24 mouse cellular contexts compared by ENCODE assay signal in the genomic region with DNA sequence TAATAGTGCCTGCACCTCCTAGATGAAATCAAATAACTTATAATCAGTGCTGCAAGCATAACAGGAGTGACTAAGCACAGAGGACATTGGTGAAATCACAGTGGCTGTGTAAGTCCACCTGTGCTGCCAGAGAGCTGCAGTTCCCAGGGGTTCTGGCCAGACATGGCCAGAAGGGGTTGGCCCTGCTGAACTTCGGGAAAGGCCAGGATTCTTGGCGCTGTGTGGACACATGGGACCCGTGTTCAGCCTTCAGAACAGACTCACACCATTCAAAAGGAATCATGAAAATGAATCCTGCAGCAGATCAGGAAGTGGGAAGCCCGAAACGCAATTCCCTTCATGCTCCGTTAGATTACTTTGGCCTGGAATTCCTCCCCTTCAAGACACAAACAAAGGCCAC.
DNase-seq lines count a peak whose midpoint lies in the region; ATAC-seq and TF ChIP-seq lines count a peak whose summit lies in the region.
"Had no signal": no experiment of that assay in that cellular context is flagged by ENCODE, and none has a peak within 500 bp of the region (broad histone marks: within the 10 kb centered on the region; RNA-seq: fewer than 3 reads in every experiment).

No protein-coding gene starts in this region.

- no peaks in the 10 kb centered on the region for H3K9me3 ChIP-seq in heart, embryonic 10.5 days
- H3K9me3 ChIP-seq in heart, embryonic 12.5 days (replicated peaks), result no peaks in the 10 kb centered on the region
- no peaks in the 10 kb centered on the region for H3K9me3 ChIP-seq in midbrain, embryonic 11.5 days (ENCODE audit: control insufficient read depth, low read length)
- H3K9me3 ChIP-seq in midbrain, embryonic 16.5 days (replicated peaks; ENCODE audit: control insufficient read depth, low read length, poor library complexity, severe bottlenecking), result no peaks in the 10 kb centered on the region
- H3K9me3 ChIP-seq: embryonic facial prominence, embryonic 10.5 days; embryonic facial prominence, embryonic 13.5 days; forebrain, embryonic 12.5 days; forebrain, embryonic 15.5 days; heart, embryonic 13.5 days; hindbrain, embryonic 12.5 days; hindbrain, embryonic 15.5 days had no signal

- H3K4me1 ChIP-seq in heart, embryonic 10.5 days, result 0 out of 2 replicates have a peak, but pooled peaks cover 7% of the 10 kb centered on the region
- peaks cover 14% of the 10 kb centered on the region; the same call in 1 of the 2 replicates for H3K4me1 ChIP-seq in heart, embryonic 12.5 days (replicated peaks)
- no peaks in the 10 kb centered on the region for H3K4me1 ChIP-seq in midbrain, embryonic 11.5 days (ENCODE audit: control insufficient read depth, insufficient read depth, low read length)
- H3K4me1 ChIP-seq in midbrain, embryonic 16.5 days (ENCODE audit: control insufficient read depth, insufficient read depth, low read length), result no peaks in the 10 kb centered on the region
- H3K4me1 ChIP-seq: embryonic facial prominence, embryonic 13.5 days; forebrain, embryonic 12.5 days; forebrain, embryonic 15.5 days; hindbrain, embryonic 12.5 days; hindbrain, embryonic 15.5 days had no signal

- no peak for ATAC-seq in heart, embryonic 12.5 days (ENCODE audit: insufficient number of reproducible peaks, low FRiP score)
- no peak for ATAC-seq in midbrain, embryonic 11.5 days (ENCODE audit: low FRiP score)
- ATAC-seq in midbrain, embryonic 16.5 days, result no peak
- ATAC-seq: CD4-positive, CD25-positive, alpha-beta regulatory T cell, adult 4 months; forebrain, embryonic 15.5 days; intestine, postnatal 0 days had no signal

- H3K27me3 ChIP-seq in heart, embryonic 10.5 days (ENCODE audit: insufficient read depth, poor library complexity, severe bottlenecking), result peaks cover 32% of the 10 kb centered on the region
- peaks cover 3% of the 10 kb centered on the region for H3K27me3 ChIP-seq in heart, embryonic 12.5 days (replicated peaks)
- H3K27me3 ChIP-seq in midbrain, embryonic 11.5 days (ENCODE audit: control insufficient read depth, insufficient read depth, low read length), result no peaks in the 10 kb centered on the region
- no peaks in the 10 kb centered on the region for H3K27me3 ChIP-seq in midbrain, embryonic 16.5 days (ENCODE audit: control insufficient read depth, insufficient read depth, low read depth, low read length)
- H3K27me3 ChIP-seq: forebrain, embryonic 12.5 days; forebrain, embryonic 15.5 days; hindbrain, embryonic 12.5 days; hindbrain, embryonic 15.5 days had no signal

- H3K4me3 ChIP-seq in gastrocnemius, adult 2 months, result no peak overlapping the region
- no peak overlapping the region for H3K4me3 ChIP-seq in heart, embryonic 10.5 days
- H3K4me3 ChIP-seq in heart, embryonic 12.5 days, result no peak overlapping the region
- H3K4me3 ChIP-seq in midbrain, embryonic 11.5 days (ENCODE audit: low read depth, low read length), result no peak overlapping the region
- no peak overlapping the region for H3K4me3 ChIP-seq in midbrain, embryonic 16.5 days (ENCODE audit: low read depth, low read length)
- H3K4me3 ChIP-seq: embryonic facial prominence, embryonic 10.5 days; embryonic facial prominence, embryonic 13.5 days; erythroblast, embryonic 14.5 days; forebrain, embryonic 12.5 days; forebrain, embryonic 15.5 days; heart, embryonic 13.5 days; hindbrain, embryonic 12.5 days; hindbrain, embryonic 15.5 days had no signal

- intact Hi-C loops in gastrocnemius, adult 2 months (cut with DNase I), result no loop called here

- H3K9ac ChIP-seq in heart, embryonic 12.5 days, result no peak overlapping the region
- no peak overlapping the region for H3K9ac ChIP-seq in midbrain, embryonic 11.5 days (ENCODE audit: low read length)
- H3K9ac ChIP-seq in midbrain, embryonic 16.5 days (ENCODE audit: low read depth, low read length), result no peak overlapping the region
- H3K9ac ChIP-seq: embryonic facial prominence, embryonic 13.5 days; forebrain, embryonic 12.5 days; forebrain, embryonic 15.5 days; heart, embryonic 13.5 days; hindbrain, embryonic 12.5 days; hindbrain, embryonic 15.5 days had no signal

- TF ChIP-seq CTCF in gastrocnemius, adult 2 months (IDR thresholded peaks at IDR 0.05), result no peak

- H3K4me2 ChIP-seq in heart, embryonic 12.5 days, result no peak overlapping the region
- H3K4me2 ChIP-seq in midbrain, embryonic 11.5 days, result no peak overlapping the region
- H3K4me2 ChIP-seq in midbrain, embryonic 16.5 days (ENCODE audit: low read length), result no peak overlapping the region
- H3K4me2 ChIP-seq: embryonic facial prominence, embryonic 13.5 days; forebrain, embryonic 12.5 days; forebrain, embryonic 15.5 days; heart, embryonic 13.5 days; hindbrain, embryonic 12.5 days; hindbrain, embryonic 15.5 days had no signal

- 78% methylated on average over 6 of the region's 6 CpGs for WGBS in heart, embryonic 10.5 days
- WGBS in heart, embryonic 12.5 days, result 72% methylated on average over 6 of the region's 6 CpGs
- WGBS in midbrain, embryonic 11.5 days, result 50% methylated on average over 6 of the region's 6 CpGs
- whole genome bisulfite sequencing in midbrain, embryonic 16.5 days, result 42% methylated on average over 6 of the region's 6 CpGs

- H3K36me3 ChIP-seq in heart, embryonic 10.5 days, result no peaks in the 10 kb centered on the region
- H3K36me3 ChIP-seq in heart, embryonic 12.5 days, result no peaks in the 10 kb centered on the region
- no peaks in the 10 kb centered on the region; the same call in 1 of the 2 replicates for H3K36me3 ChIP-seq in midbrain, embryonic 11.5 days (ENCODE audit: control insufficient read depth, insufficient read depth, low read length)
- H3K36me3 ChIP-seq in midbrain, embryonic 16.5 days (ENCODE audit: control insufficient read depth, insufficient read depth, low read length), result no peaks in the 10 kb centered on the region
- H3K36me3 ChIP-seq: embryonic facial prominence, embryonic 10.5 days; embryonic facial prominence, embryonic 13.5 days; forebrain, embryonic 12.5 days; forebrain, embryonic 15.5 days; heart, embryonic 13.5 days; hindbrain, embryonic 12.5 days; hindbrain, embryonic 15.5 days had no signal

- no peak overlapping the region for H3K27ac ChIP-seq in gastrocnemius, adult 2 months
- H3K27ac ChIP-seq in heart, embryonic 10.5 days, result no peak overlapping the region
- no peak overlapping the region for H3K27ac ChIP-seq in heart, embryonic 12.5 days (ENCODE audit: poor library complexity, severe bottlenecking)
- no peak overlapping the region for H3K27ac ChIP-seq in midbrain, embryonic 11.5 days (ENCODE audit: low read depth, low read length)
- H3K27ac ChIP-seq in midbrain, embryonic 16.5 days (ENCODE audit: low read length), result no peak overlapping the region
- H3K27ac ChIP-seq: embryonic facial prominence, embryonic 10.5 days; embryonic facial prominence, embryonic 13.5 days; forebrain, embryonic 12.5 days; forebrain, embryonic 15.5 days; heart, embryonic 13.5 days; hindbrain, embryonic 12.5 days; hindbrain, embryonic 15.5 days had no signal

- peak; percentile 40 for DNase-seq in gastrocnemius, adult 2 months
- DNase-seq in gastrocnemius, postnatal 4 days (ENCODE audit: low spot score in 2 of 2), result no peak
- DNase-seq in heart, embryonic 10.5 days (ENCODE audit: low spot score), result peak; percentile 38
- peak; percentile 72 for DNase-seq in midbrain, embryonic 11.5 days (ENCODE audit: low spot score, missing footprints)
- DNase-seq: adrenal gland, adult 2 months; cerebellum, adult 11-12 months; cerebellum, adult 8-10 months; cerebellum, postnatal 10 days; cerebellum, postnatal 36 days; embryo, embryonic 11 days; gastrocnemius, postnatal 10 days; heart, postnatal 14 days had no signal

Comparison
In these comparisons a context has a peak if more than half of its experiments do, and no peak if none do; other contexts are left out.
1. DNase-seq: peak in gastrocnemius, adult 2 months (single experiment), heart, embryonic 10.5 days (single experiment) and midbrain, embryonic 11.5 days (single experiment); none in gastrocnemius, postnatal 4 days (0 of 2).